In the genomic region with DNA sequence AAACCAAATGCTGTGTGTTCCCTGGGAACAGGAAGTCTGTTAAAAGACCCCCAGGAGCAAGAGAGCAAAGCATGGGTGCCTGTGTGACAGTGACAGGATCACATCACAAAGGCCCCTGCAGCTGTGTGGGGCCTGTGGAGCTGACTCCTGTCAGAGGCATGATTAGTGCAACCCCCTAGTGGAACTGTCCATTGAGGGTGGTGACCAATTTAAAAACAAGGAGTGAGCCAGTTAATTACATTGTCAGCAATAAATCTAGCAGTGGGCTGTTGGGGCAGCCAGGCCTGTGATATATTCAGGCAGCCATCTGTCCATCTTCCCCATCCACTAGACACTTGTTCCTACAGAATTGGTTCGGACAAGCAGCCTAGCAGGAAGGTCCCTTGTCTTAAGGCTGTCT, we compare ENCODE assay signal across 14 mouse cellular contexts.
A peak's percentile ranks its signal among the peaks of the same experiment; 100 is the strongest.
DNase-seq lines count a peak whose midpoint lies in the region; ATAC-seq and TF ChIP-seq lines count a peak whose summit lies in the region.
"Had no signal": no experiment of that assay in that cellular context is flagged by ENCODE, and none has a peak within 500 bp of the region (broad histone marks: within the 10 kb centered on the region; RNA-seq: fewer than 3 reads in every experiment).

No protein-coding gene starts in this region.

- no peak overlapping the region for H3K4me3 ChIP-seq in forebrain, embryonic 12.5 days (replicated peaks)
- no peak overlapping the region for H3K4me3 ChIP-seq in midbrain, embryonic 12.5 days
- H3K4me3 ChIP-seq in left cerebral cortex, adult 2 months, result no peak overlapping the region
- H3K4me3 ChIP-seq: embryonic facial prominence, embryonic 12.5 days had no signal

- no peaks in the 10 kb centered on the region for H3K27me3 ChIP-seq in forebrain, embryonic 12.5 days
- no peaks in the 10 kb centered on the region for H3K27me3 ChIP-seq in midbrain, embryonic 12.5 days
- H3K27me3 ChIP-seq: embryonic facial prominence, embryonic 12.5 days had no signal

- peak; percentile 75 for ATAC-seq in forebrain, embryonic 12.5 days (ENCODE audit: low FRiP score)
- ATAC-seq in midbrain, embryonic 12.5 days (ENCODE audit: low FRiP score, low read depth), result peak; percentile 78
- ATAC-seq: intestine, postnatal 0 days had no signal

- no peaks in the 10 kb centered on the region for H3K36me3 ChIP-seq in forebrain, embryonic 12.5 days (replicated peaks)
- no peaks in the 10 kb centered on the region for H3K36me3 ChIP-seq in midbrain, embryonic 12.5 days
- H3K36me3 ChIP-seq: embryonic facial prominence, embryonic 12.5 days had no signal

- peaks cover 9% of the 10 kb centered on the region for H3K4me1 ChIP-seq in forebrain, embryonic 12.5 days
- H3K4me1 ChIP-seq in midbrain, embryonic 12.5 days, result 0 out of 2 replicates have a peak, but pooled peaks cover 5% of the 10 kb centered on the region
- H3K4me1 ChIP-seq: embryonic facial prominence, embryonic 12.5 days had no signal

- no peaks in the 10 kb centered on the region for H3K9me3 ChIP-seq in forebrain, embryonic 12.5 days
- no peaks in the 10 kb centered on the region for H3K9me3 ChIP-seq in midbrain, embryonic 12.5 days
- H3K9me3 ChIP-seq: embryonic facial prominence, embryonic 12.5 days had no signal

- intact Hi-C loops in left cerebral cortex, postnatal 4 days (cut with DNase I), result no loop called here
- intact Hi-C loops in left cerebral cortex, adult 2 months (cut with DNase I), result no loop called here

- no peak overlapping the region for H3K9ac ChIP-seq in forebrain, embryonic 12.5 days
- no peak overlapping the region for H3K9ac ChIP-seq in midbrain, embryonic 12.5 days (replicated peaks)
- H3K9ac ChIP-seq: embryonic facial prominence, embryonic 12.5 days; liver, embryonic 14.5 days had no signal

- no peak for TF ChIP-seq CTCF in left cerebral cortex, adult 2 months (IDR thresholded peaks at IDR 0.05)

- 20% methylated on average over 1 of the region's 1 CpGs for WGBS in forebrain, embryonic 12.5 days
- WGBS in midbrain, embryonic 12.5 days, result 30% methylated on average over 1 of the region's 1 CpGs

- H3K27ac ChIP-seq in forebrain, embryonic 12.5 days, result no peak overlapping the region
- no peak overlapping the region for H3K27ac ChIP-seq in midbrain, embryonic 12.5 days (replicated peaks)
- no peak overlapping the region for H3K27ac ChIP-seq in left cerebral cortex, adult 2 months
- H3K27ac ChIP-seq: embryonic facial prominence, embryonic 12.5 days; liver, embryonic 14.5 days had no signal

- DNase-seq in left cerebral cortex, postnatal 4 days, result peak; percentile 0
- DNase-seq in left cerebral cortex, adult 8-10 months (ENCODE audit: low spot score in 2 of 2), result no peak
- peak; percentile 55 for DNase-seq in retina, postnatal 1 day
- DNase-seq in left cerebral cortex, adult 2 months (ENCODE audit: extremely low spot score in 1 of 2, low spot score in 2 of 2), result no peak
- no peak for DNase-seq in cerebellum, adult 9-10 months
- DNase-seq: cerebellum, adult 11 months; gastrocnemius, postnatal 25 days; heart, postnatal 36 days had no signal

- no peak overlapping the region for H3K4me2 ChIP-seq in forebrain, embryonic 12.5 days
- no peak overlapping the region for H3K4me2 ChIP-seq in midbrain, embryonic 12.5 days (replicated peaks)
- H3K4me2 ChIP-seq: embryonic facial prominence, embryonic 12.5 days; heart, embryonic 11.5 days had no signal

Comparison
In these comparisons a context has a peak if more than half of its experiments do, and no peak if none do; other contexts are left out.
1. DNase-seq: peak in left cerebral cortex, postnatal 4 days (single experiment) and retina, postnatal 1 day (single experiment); none in left cerebral cortex, adult 8-10 months (0 of 2), left cerebral cortex, adult 2 months (0 of 2) and cerebellum, adult 9-10 months (single experiment).